Mouse (Mus musculus) erythroblast, embryonic 14.5 days (primary cell): Measurements from ENCODE around the gene Ccdc162.

Source experiments
- GATA1 ChIP-seq: IDR thresholded peaks from 2 replicates; pipeline ENCODE4 v1.6.1; 2012; ENCODE audit warnings: low read length, inconsistent platforms, mixed read lengths
- TAL1 ChIP-seq: IDR thresholded peaks from 3 replicates; pipeline ENCODE4 v1.6.1; 2012; ENCODE audit warnings: low read length, inconsistent platforms, mixed read lengths

GRCm38 (mm10) chr10:41599051-41599450 is 117.4 kb downstream of the Ccdc162 start:
- TF ChIP-seq GATA1 = no peak
- no peak for TF ChIP-seq TAL1
